Mouse (Mus musculus): ENCODE results near the gene Ramp2.

Ramp2 gene

GRCm38 (mm10) chr11:101236782-101237181, 9.0 kb upstream of the Ramp2 start:
- no peak for DNase-seq

GRCm38 (mm10) chr11:101238071-101238647, 7.7 kb upstream of the Ramp2 start:
- DNase-seq = no peak

GRCm38 (mm10) chr11:101245071-101245470, 757 bp upstream of the Ramp2 start:
- DNase-seq = no peak

- no peak for DNase-seq
Observed at GRCm38 (mm10) chr11:101246702-101247012, 829 bp downstream of the Ramp2 start.

GRCm38 (mm10) chr11:101247521-101248030, 1.7 kb downstream of the Ramp2 start:
- DNase-seq = no peak

- DNase-seq = peak; percentile 58
Observed at GRCm38 (mm10) chr11:101248258-101248994, 2.6 kb downstream of the Ramp2 start.

- DNase-seq = no peak
Observed at GRCm38 (mm10) chr11:101251031-101251430, 5.2 kb downstream of the Ramp2 start.

- no peak for DNase-seq
Observed at GRCm38 (mm10) chr11:101252941-101253340, 7.1 kb downstream of the Ramp2 start.

GRCm38 (mm10) chr11:101253613-101254389, 8.0 kb downstream of the Ramp2 start, which contains the start of gene Vps25:
Vps25 (plus strand) TSS chr11:101253707.
- peak; percentile 83 for DNase-seq

GRCm38 (mm10) chr11:101255826-101256775, 10.3 kb downstream of the Ramp2 start:
- DNase-seq = no peak

- DNase-seq = no peak
Observed at GRCm38 (mm10) chr11:101259261-101259712, 13.5 kb downstream of the Ramp2 start.

- DNase-seq = peak; percentile 37
Observed at GRCm38 (mm10) chr11:101259948-101260825, 14.4 kb downstream of the Ramp2 start, which contains the start of gene Wnk4. Wnk4 (plus strand) TSS chr11:101260567.

- DNase-seq = no peak
Observed at GRCm38 (mm10) chr11:101260826-101261380, 15.1 kb downstream of the Ramp2 start.

- DNase-seq = no peak
Observed at GRCm38 (mm10) chr11:101262272-101262967, 16.6 kb downstream of the Ramp2 start.

- no peak for DNase-seq
Observed at GRCm38 (mm10) chr11:101263138-101263988, 17.5 kb downstream of the Ramp2 start.

- DNase-seq = no peak
Observed at GRCm38 (mm10) chr11:101263989-101264280, 18.1 kb downstream of the Ramp2 start.

GRCm38 (mm10) chr11:101264954-101265471, 19.2 kb downstream of the Ramp2 start:
- no peak for DNase-seq

GRCm38 (mm10) chr11:101265906-101266305, 20.1 kb downstream of the Ramp2 start:
- DNase-seq = no peak

GRCm38 (mm10) chr11:101269577-101270116, 23.8 kb downstream of the Ramp2 start:
- no peak for DNase-seq
